Comparison of ENCODE assay signal across 9 mouse cellular contexts in the genomic region with DNA sequence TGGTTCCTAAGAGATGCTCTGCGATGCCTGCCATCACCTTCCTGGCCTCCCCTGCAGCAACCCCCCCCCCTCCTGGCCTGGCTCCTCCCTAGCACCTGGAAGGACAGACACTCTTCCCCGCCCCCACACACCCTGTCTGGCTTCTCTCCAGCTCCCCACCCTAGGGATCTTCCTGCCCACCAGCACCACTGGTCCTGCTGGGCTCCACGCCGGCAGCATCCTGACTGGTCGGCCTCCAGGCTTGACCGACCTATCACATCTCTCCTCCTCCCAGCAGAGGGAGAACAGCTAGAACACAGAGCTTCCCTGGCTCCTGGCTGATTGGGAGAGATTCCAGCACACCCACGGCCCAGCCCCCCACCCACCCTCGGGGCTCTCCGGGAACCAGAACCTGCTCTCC. TPM values are rescaled to one million over a fixed set of nuclear protein-coding genes. Genes with fewer than 3 reads are reported as not detected.
DNase-seq lines count a peak whose midpoint lies in the region; ATAC-seq and TF ChIP-seq lines count a peak whose summit lies in the region.
"Had no signal": no experiment of that assay in that cellular context is flagged by ENCODE, and none has a peak within 500 bp of the region (broad histone marks: within the 10 kb centered on the region; RNA-seq: fewer than 3 reads in every experiment).

No protein-coding gene starts in this region.

- H3K9ac ChIP-seq in neural tube, embryonic 11.5 days (ENCODE audit: low read length), result no peak overlapping the region
- no peak overlapping the region for H3K9ac ChIP-seq in forebrain, embryonic 15.5 days (replicated peaks)
- H3K9ac ChIP-seq in heart, adult 2 months (ENCODE audit: low read depth, low read length), result no peak overlapping the region

- TF ChIP-seq EP300 in heart, adult 2 months (IDR thresholded peaks at IDR 0.05; ENCODE audit: insufficient read depth, low read depth, low read length), result no peak

- no peaks in the 10 kb centered on the region for H3K9me3 ChIP-seq in neural tube, embryonic 11.5 days (ENCODE audit: control insufficient read depth, low read length)
- no peaks in the 10 kb centered on the region for H3K9me3 ChIP-seq in forebrain, embryonic 15.5 days
- H3K9me3 ChIP-seq in limb, embryonic 10.5 days (replicated peaks), result no peaks in the 10 kb centered on the region

- 0 out of 2 replicates have a peak overlapping the region, but pooled peaks have one; percentile 49 for H3K27ac ChIP-seq in neural tube, embryonic 11.5 days (ENCODE audit: low read depth, low read length)
- H3K27ac ChIP-seq in forebrain, embryonic 15.5 days (replicated peaks), result peak overlapping the region; percentile 93
- 0 out of 2 replicates have a peak overlapping the region, but pooled peaks have one; percentile 7 for H3K27ac ChIP-seq in limb, embryonic 10.5 days
- no peak overlapping the region for H3K27ac ChIP-seq in heart, adult 2 months

- H3K4me3 ChIP-seq in neural tube, embryonic 11.5 days (ENCODE audit: low read depth, low read length), result no peak overlapping the region
- H3K4me3 ChIP-seq in forebrain, embryonic 15.5 days, result no peak overlapping the region
- H3K4me3 ChIP-seq in limb, embryonic 10.5 days, result no peak overlapping the region
- H3K4me3 ChIP-seq in heart, adult 2 months, result no peak overlapping the region

- H3K79me2 ChIP-seq in heart, adult 2 months (replicated peaks; ENCODE audit: control insufficient read depth, insufficient read depth, low read length), result no peaks in the 10 kb centered on the region

- H3K36me3 ChIP-seq in neural tube, embryonic 11.5 days (ENCODE audit: control insufficient read depth, insufficient read depth, low read length), result no peaks in the 10 kb centered on the region
- no peaks in the 10 kb centered on the region for H3K36me3 ChIP-seq in forebrain, embryonic 15.5 days
- no peaks in the 10 kb centered on the region for H3K36me3 ChIP-seq in limb, embryonic 10.5 days
- H3K36me3 ChIP-seq in heart, adult 2 months (ENCODE audit: control insufficient read depth, insufficient read depth, low read length), result no peaks in the 10 kb centered on the region

- intact Hi-C loops in heart, adult 2 months (cut with DNase I), result no loop called here

- ATAC-seq in neural tube, embryonic 11.5 days (ENCODE audit: insufficient read depth, low FRiP score, low TSS enrichment), result peak; percentile 51; the same call in 1 of the 2 replicates
- peak; percentile 29; the same call in 1 of the 2 replicates for ATAC-seq in forebrain, embryonic 15.5 days (replicated peaks)

- H3K4me1 ChIP-seq in neural tube, embryonic 11.5 days (ENCODE audit: control insufficient read depth, insufficient read depth, low read length), result peaks cover 24% of the 10 kb centered on the region
- H3K4me1 ChIP-seq in forebrain, embryonic 15.5 days, result peaks cover 40% of the 10 kb centered on the region
- H3K4me1 ChIP-seq in limb, embryonic 10.5 days, result peaks cover 50% of the 10 kb centered on the region
- no peaks in the 10 kb centered on the region for H3K4me1 ChIP-seq in heart, adult 2 months (ENCODE audit: control insufficient read depth, insufficient read depth, low read length)

- 8% methylated on average over 9 of the region's 9 CpGs for WGBS in neural tube, embryonic 11.5 days
- 3% methylated on average over 9 of the region's 9 CpGs for WGBS in forebrain, embryonic 15.5 days
- 6% methylated on average over 9 of the region's 9 CpGs for WGBS in limb, embryonic 10.5 days
- WGBS in heart, adult 2 months, result 13% methylated on average over 9 of the region's 9 CpGs

- no peak for TF ChIP-seq CTCF in heart, adult 2 months (IDR thresholded peaks at IDR 0.05)

- DNase-seq in neural tube, embryonic 11.5 days (ENCODE audit: low spot score), result peak; percentile 48
- DNase-seq in neural tube, embryonic 10.5 days (ENCODE audit: extremely low spot score, low spot score), result no peak
- peak; percentile 47 for DNase-seq in limb, embryonic 10.5 days (ENCODE audit: low spot score)
- peak; percentile 73 to 75 for DNase-seq in right cerebral cortex, postnatal 36 days (ENCODE audit: low spot score in 2 of 2)
- no peak for DNase-seq in heart, adult 2 months
- no peak for DNase-seq in ovary, postnatal 14 days (ENCODE audit: low spot score)
- no peak for DNase-seq in lung, postnatal 4 days

- no peak overlapping the region for H3K4me2 ChIP-seq in neural tube, embryonic 11.5 days (ENCODE audit: low read depth)
- H3K4me2 ChIP-seq in forebrain, embryonic 15.5 days (replicated peaks), result peak overlapping the region; percentile 20; the same call in 1 of the 2 replicates

- no peaks in the 10 kb centered on the region for H3K27me3 ChIP-seq in neural tube, embryonic 11.5 days (ENCODE audit: control insufficient read depth, insufficient read depth, low read length)
- no peaks in the 10 kb centered on the region for H3K27me3 ChIP-seq in forebrain, embryonic 15.5 days
- peaks cover 57% of the 10 kb centered on the region for H3K27me3 ChIP-seq in limb, embryonic 10.5 days (ENCODE audit: low read depth, poor library complexity, severe bottlenecking)
- no peaks in the 10 kb centered on the region for H3K27me3 ChIP-seq in heart, adult 2 months (ENCODE audit: control insufficient read depth, insufficient read depth, low read length)

- TF ChIP-seq POLR2A in heart, adult 2 months (IDR thresholded peaks at IDR 0.05; ENCODE audit: insufficient read depth, low read depth, low read length), result no peak

RNA-seq across cellular contexts. Expression of a gene that starts 34.5 kb away (rescaled TPM):
- 0.15 and 0.73 TPM in 2 replicates for polyA plus RNA-seq in neural tube, embryonic 11.5 days (2014; fragmentation: Nextera tagmentation; extraction: Ambion mirVana)
- polyA plus RNA-seq in forebrain, embryonic 15.5 days (2015; fragmentation: Nextera tagmentation; extraction: Ambion mirVana), result 6.2 and 6.8 TPM in 2 replicates
- not detected in 2 replicates for polyA plus RNA-seq in limb, embryonic 10.5 days (2016; fragmentation: Nextera tagmentation; extraction: Ambion mirVana)
- total RNA-seq in heart, adult 2 months (2021), result 1 to 10 TPM; 1.3 to 3.4 TPM
- polyA plus RNA-seq in heart, adult 2 months (2012; rRNA removed), result 0.16 and 0.35 TPM in 2 replicates
- polyA plus RNA-seq: liver, embryonic 16.5 days had no signal

Comparison
In these comparisons a context has a peak if more than half of its experiments do, and no peak if none do; other contexts are left out.
1. DNase-seq: peak in neural tube, embryonic 11.5 days (single experiment), limb, embryonic 10.5 days (single experiment) and right cerebral cortex, postnatal 36 days (2 of 2); none in neural tube, embryonic 10.5 days (single experiment), heart, adult 2 months (0 of 2), ovary, postnatal 14 days (single experiment) and lung, postnatal 4 days (0 of 2).